Mouse (Mus musculus): ENCODE data around the gene Sqstm1. TPM values are rescaled to one million over a fixed set of nuclear protein-coding genes. Genes with fewer than 3 reads are reported as not detected.

The Sqstm1 gene
- polyA plus RNA-seq, 1 experiment from 2014 or later, result 394 TPM

- Histone ChIP-seq H3K9ac (ENCODE audit: low read depth, low read length) (no peak overlapping the region), H3K4me3 (ENCODE audit: low read depth, low read length) (no peak overlapping the region), H3K4me1 (ENCODE audit: control insufficient read depth, insufficient read depth, low read length) (no peaks in the 10 kb centered on the region), H3K4me2 (ENCODE audit: low read length) (no peak overlapping the region), H3K36me3 (ENCODE audit: control insufficient read depth, insufficient read depth, low read length) (peaks cover 65% of the 10 kb centered on the region), H3K9me3 (replicated peaks; ENCODE audit: control insufficient read depth, low read length, poor library complexity, severe bottlenecking) (no peaks in the 10 kb centered on the region), H3K27me3 (ENCODE audit: control insufficient read depth, insufficient read depth, low read depth, low read length) (no peaks in the 10 kb centered on the region), H3K27ac (ENCODE audit: low read length) (no peak overlapping the region)
- no peak for ATAC-seq
- WGBS, result 95% methylated on average over 16 of the region's 16 CpGs
These were observed 53.8 kb downstream of the Sqstm1 start for GRCm38 (mm10) chr11:50156725-50157258.

DNA sequence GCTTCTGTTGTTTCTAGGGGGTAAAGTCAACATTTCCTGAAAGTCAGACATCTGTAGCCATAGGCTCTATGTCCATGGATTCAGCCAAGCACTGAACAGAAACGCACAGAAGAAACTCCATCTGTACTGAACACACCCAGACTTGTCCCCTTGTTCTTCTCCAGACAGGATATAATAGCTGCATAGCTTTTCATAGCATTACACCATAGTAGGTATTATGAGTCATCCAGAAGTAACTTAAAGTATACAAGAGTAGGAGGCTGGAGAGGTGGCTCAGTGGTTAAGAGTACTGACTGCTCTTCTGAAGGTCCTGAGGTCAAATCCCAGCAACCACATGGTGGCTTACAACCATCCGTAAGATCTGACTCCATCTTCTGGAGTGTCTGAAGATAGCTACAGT, 54.8 kb downstream of the Sqstm1 start:
- no peak for ATAC-seq
- Histone ChIP-seq H3K27me3 (ENCODE audit: control insufficient read depth, insufficient read depth, low read depth, low read length) (no peaks in the 10 kb centered on the region), H3K27ac (ENCODE audit: low read length) (no peak overlapping the region), H3K36me3 (ENCODE audit: control insufficient read depth, insufficient read depth, low read length) (peaks cover 72% of the 10 kb centered on the region), H3K9me3 (replicated peaks; ENCODE audit: control insufficient read depth, low read length, poor library complexity, severe bottlenecking) (no peaks in the 10 kb centered on the region), H3K4me2 (ENCODE audit: low read length) (no peak overlapping the region), H3K4me1 (ENCODE audit: control insufficient read depth, insufficient read depth, low read length) (no peaks in the 10 kb centered on the region), H3K9ac (ENCODE audit: low read depth, low read length) (no peak overlapping the region), H3K4me3 (ENCODE audit: low read depth, low read length) (no peak overlapping the region)
- WGBS, result 94% methylated on average over 2 of the region's 2 CpGs

GRCm38 (mm10) chr11:50154777-50155520, 55.7 kb downstream of the Sqstm1 start:
- WGBS, result 88% methylated on average over 12 of the region's 12 CpGs
- Histone ChIP-seq H3K9me3 (replicated peaks; ENCODE audit: control insufficient read depth, low read length, poor library complexity, severe bottlenecking) (no peaks in the 10 kb centered on the region), H3K9ac (ENCODE audit: low read depth, low read length) (no peak overlapping the region), H3K4me1 (ENCODE audit: control insufficient read depth, insufficient read depth, low read length) (no peaks in the 10 kb centered on the region), H3K27me3 (ENCODE audit: control insufficient read depth, insufficient read depth, low read depth, low read length) (no peaks in the 10 kb centered on the region), H3K36me3 (ENCODE audit: control insufficient read depth, insufficient read depth, low read length) (peaks cover 75% of the 10 kb centered on the region), H3K4me3 (ENCODE audit: low read depth, low read length) (no peak overlapping the region), H3K4me2 (ENCODE audit: low read length) (no peak overlapping the region), H3K27ac (ENCODE audit: low read length) (no peak overlapping the region)
- ATAC-seq, result no peak

GRCm38 (mm10) chr11:50154166-50154565, 56.5 kb downstream of the Sqstm1 start:
- H3K9me3 ChIP-seq (replicated peaks; ENCODE audit: control insufficient read depth, low read length, poor library complexity, severe bottlenecking), result no peaks in the 10 kb centered on the region
- H3K27ac ChIP-seq (ENCODE audit: low read length), result no peak overlapping the region
- H3K4me1 ChIP-seq (ENCODE audit: control insufficient read depth, insufficient read depth, low read length), result no peaks in the 10 kb centered on the region
- no peak overlapping the region for H3K9ac ChIP-seq (ENCODE audit: low read depth, low read length)
- peaks cover 75% of the 10 kb centered on the region for H3K36me3 ChIP-seq (ENCODE audit: control insufficient read depth, insufficient read depth, low read length)
- H3K4me3 ChIP-seq (ENCODE audit: low read depth, low read length), result no peak overlapping the region
- no peak overlapping the region for H3K4me2 ChIP-seq (ENCODE audit: low read length)
- ATAC-seq, result no peak
- WGBS, result 83% methylated on average over 9 of the region's 9 CpGs
- H3K27me3 ChIP-seq (ENCODE audit: control insufficient read depth, insufficient read depth, low read depth, low read length), result no peaks in the 10 kb centered on the region

GRCm38 (mm10) chr11:50151374-50151773, 59.3 kb downstream of the Sqstm1 start:
- Histone ChIP-seq H3K9ac (ENCODE audit: low read depth, low read length) (no peak overlapping the region), H3K36me3 (ENCODE audit: control insufficient read depth, insufficient read depth, low read length) (peaks cover 64% of the 10 kb centered on the region), H3K4me3 (ENCODE audit: low read depth, low read length) (no peak overlapping the region), H3K27me3 (ENCODE audit: control insufficient read depth, insufficient read depth, low read depth, low read length) (no peaks in the 10 kb centered on the region), H3K9me3 (replicated peaks; ENCODE audit: control insufficient read depth, low read length, poor library complexity, severe bottlenecking) (no peaks in the 10 kb centered on the region), H3K27ac (ENCODE audit: low read length) (no peak overlapping the region), H3K4me1 (ENCODE audit: control insufficient read depth, insufficient read depth, low read length) (no peaks in the 10 kb centered on the region), H3K4me2 (ENCODE audit: low read length) (no peak overlapping the region)
- WGBS, result 87% methylated on average over 3 of the region's 3 CpGs
- ATAC-seq, result no peak

DNA sequence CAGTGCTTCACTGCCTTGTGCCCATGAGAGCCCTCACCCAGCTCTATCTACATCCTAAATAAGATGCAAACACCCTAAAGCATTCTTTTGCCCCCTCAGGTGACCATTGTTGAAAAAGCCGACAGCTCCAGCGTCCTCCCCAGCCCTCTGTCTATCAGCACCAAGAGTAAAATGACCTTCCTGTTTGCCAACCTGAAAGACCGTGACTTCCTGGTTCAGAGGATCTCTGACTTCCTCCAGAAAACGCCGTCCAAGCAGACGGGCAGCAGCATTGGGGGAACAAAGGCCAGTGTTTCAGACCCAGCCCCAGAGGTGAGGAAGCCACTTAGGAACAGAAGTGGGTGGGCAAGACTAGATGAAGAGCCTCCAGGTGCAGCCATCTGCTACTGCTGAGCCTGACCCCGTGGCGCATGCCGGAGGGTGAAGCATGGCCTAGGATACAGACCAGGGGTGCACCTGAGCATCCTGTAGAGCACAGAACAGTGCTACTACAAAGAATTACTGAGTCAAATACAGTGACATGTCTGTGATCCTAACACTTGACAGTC, 61.0 kb downstream of the Sqstm1 start:
- WGBS, result 90% methylated on average over 9 of the region's 9 CpGs
- Histone ChIP-seq H3K27me3 (ENCODE audit: control insufficient read depth, insufficient read depth, low read depth, low read length) (no peaks in the 10 kb centered on the region), H3K4me2 (ENCODE audit: low read length) (no peak overlapping the region), H3K4me1 (ENCODE audit: control insufficient read depth, insufficient read depth, low read length) (no peaks in the 10 kb centered on the region), H3K9me3 (replicated peaks; ENCODE audit: control insufficient read depth, low read length, poor library complexity, severe bottlenecking) (no peaks in the 10 kb centered on the region), H3K9ac (ENCODE audit: low read depth, low read length) (no peak overlapping the region), H3K4me3 (ENCODE audit: low read depth, low read length) (no peak overlapping the region), H3K27ac (ENCODE audit: low read length) (no peak overlapping the region), H3K36me3 (ENCODE audit: control insufficient read depth, insufficient read depth, low read length) (peaks cover 67% of the 10 kb centered on the region)
- no peak for ATAC-seq

Small RNAs within 50 kb of the gene (microRNA-seq; reads per million reads assigned to microRNA genes)
- 0.69 reads per million for gene Mir6919

Other genes starting within 250 kb of the Sqstm1 start
- 51.4 and 60.4 TPM in 2 replicates for gene Rnf130, start 185.5 kb downstream of the Sqstm1 start, polyA plus RNA-seq (2015; fragmentation: Nextera tagmentation; extraction: Ambion mirVana)
- 38.3 and 38.4 TPM in 2 replicates for gene Tbc1d9b, start 79.4 kb downstream of the Sqstm1 start, polyA plus RNA-seq (2015; fragmentation: Nextera tagmentation; extraction: Ambion mirVana)
- gene Mrnip, start 36.4 kb downstream of the Sqstm1 start, polyA plus RNA-seq (2015; fragmentation: Nextera tagmentation; extraction: Ambion mirVana), result 32.7 and 39.2 TPM in 2 replicates
- 33.3 and 38.3 TPM in 2 replicates for gene Mgat4b, start 63 bp upstream of the Sqstm1 start, polyA plus RNA-seq (2015; fragmentation: Nextera tagmentation; extraction: Ambion mirVana)
- 1.8 and 3.3 TPM in 2 replicates for gene Ltc4s, start 27.8 kb upstream of the Sqstm1 start, polyA plus RNA-seq (2015; fragmentation: Nextera tagmentation; extraction: Ambion mirVana)
- gene Maml1, start 81.5 kb upstream of the Sqstm1 start, polyA plus RNA-seq (2015; fragmentation: Nextera tagmentation; extraction: Ambion mirVana), result 2.0 and 2.5 TPM in 2 replicates
- 294 and 304 TPM in 2 replicates for gene Canx, start 114.8 kb upstream of the Sqstm1 start, polyA plus RNA-seq (2015; fragmentation: Nextera tagmentation; extraction: Ambion mirVana)
- 1.3 and 1.7 TPM in 2 replicates for gene Cby3, start 143.6 kb upstream of the Sqstm1 start, polyA plus RNA-seq (2015; fragmentation: Nextera tagmentation; extraction: Ambion mirVana)
- gene Hnrnph1, start 166.2 kb upstream of the Sqstm1 start, polyA plus RNA-seq (2015; fragmentation: Nextera tagmentation; extraction: Ambion mirVana), result 456 and 531 TPM in 2 replicates
- 30.6 and 31.5 TPM in 2 replicates for gene Rufy1, start 220.3 kb upstream of the Sqstm1 start, polyA plus RNA-seq (2015; fragmentation: Nextera tagmentation; extraction: Ambion mirVana)